Mouse (Mus musculus) lung, embryonic 14.5 days (tissue): ENCODE measurements around the gene Dock10. TPM values are rescaled to one million over a fixed set of nuclear protein-coding genes. Genes with fewer than 3 reads are reported as not detected.

Experiments used
- ATAC-seq: fragments of 200-750 bp; cut with Nextera tagmentation; 2 replicates; pipeline ENCODE4 v1.8.0; 2017; ENCODE audit warnings: mild to moderate bottlenecking, moderate TSS enrichment, moderate library complexity; ENCODE audit not compliant: insufficient read depth
- DNase-seq: peaks from one replicate; pipeline ENCODE4 v3.0.0-alpha.2; 2015
- H3K27ac ChIP-seq: fragments of 300-500 bp; sonication (generic); 2 replicates; pipeline ENCODE4 v1.5.1; 2014; ENCODE audit warnings: low read depth, mild to moderate bottlenecking, moderate library complexity
- H3K27me3 ChIP-seq: fragments of 300-500 bp; sonication (generic); 2 replicates; pipeline ENCODE4 v1.6.1; 2014; ENCODE audit warnings: low read length, control low read depth; ENCODE audit not compliant: insufficient read depth
- H3K36me3 ChIP-seq: fragments of 300-500 bp; sonication (generic); 2 replicates; pipeline ENCODE4 v1.6.1; 2014; ENCODE audit warnings: control low read depth; ENCODE audit not compliant: insufficient read depth
- H3K4me1 ChIP-seq: fragments of 300-500 bp; sonication (generic); 2 replicates; pipeline ENCODE4 v1.6.1; 2014; ENCODE audit warnings: antibody characterized with exemption, control low read depth; ENCODE audit not compliant: insufficient read depth
- H3K4me2 ChIP-seq: fragments of 300-500 bp; sonication (generic); 2 replicates; pipeline ENCODE4 v1.6.1; 2014; ENCODE audit warnings: mild to moderate bottlenecking
- H3K4me3 ChIP-seq: fragments of 300-500 bp; sonication (generic); 2 replicates; pipeline ENCODE4 v1.5.1; 2014; ENCODE audit warnings: low read depth, low read length
- H3K9ac ChIP-seq: fragments of 300-500 bp; sonication (generic); 2 replicates; pipeline ENCODE4 v1.6.1; 2014
- H3K9me3 ChIP-seq: fragments of 300-500 bp; sonication (generic); 2 replicates; pipeline ENCODE4 v1.6.1; 2016; ENCODE audit warnings: low read depth, low read length, control low read depth
- CTCF ChIP-seq: IDR thresholded peaks from 2 replicates; pipeline ENCODE4 v1.5.1; 2016; ENCODE audit warnings: antibody characterized with exemption, low read depth
- WGBS: fragments of 180-500 bp; shearing (Covaris S2); extraction: QIAGEN DNeasy Blood & Tissue Kit; methylation state at CpG from one replicate; pipeline ENCODE4 v1.1.7; 2014; 5-methylcytosine and 5-hydroxymethylcytosine counted together
- polyA plus RNA-seq: library from polyadenylated mRNA; unstranded; fragments of >200 nt; fragmentation: Nextera tagmentation; extraction: Ambion mirVana; gene quantifications from 2 replicates; pipeline ENCODE4 v1.2.1, GENCODE M21; 2014

Dock10 gene
- polyA plus RNA-seq, 1 experiment from 2014 or later, result 4.9 TPM

GRCm38 (mm10) chr1:80576898-80577297 lies 181.4 kb downstream of the Dock10 start:
- 89% methylated on average over 2 of the region's 2 CpGs for WGBS
- ATAC-seq (no peak), DNase-seq (peak; percentile 13)
- H3K9ac ChIP-seq, result no peak overlapping the region
- peak; percentile 44 for TF ChIP-seq CTCF
- H3K4me2 ChIP-seq, result no peak overlapping the region
- no peaks in the 10 kb centered on the region for H3K4me1 ChIP-seq
- no peaks in the 10 kb centered on the region for H3K9me3 ChIP-seq
- no peaks in the 10 kb centered on the region for H3K27me3 ChIP-seq
- no peak overlapping the region for H3K27ac ChIP-seq
- no peak overlapping the region for H3K4me3 ChIP-seq
- H3K36me3 ChIP-seq, result no peaks in the 10 kb centered on the region

- Histone ChIP-seq H3K4me1 (no peaks in the 10 kb centered on the region), H3K27me3 (no peaks in the 10 kb centered on the region), H3K27ac (no peak overlapping the region), H3K4me2 (no peak overlapping the region), H3K9ac (no peak overlapping the region), H3K36me3 (no peaks in the 10 kb centered on the region), H3K9me3 (no peaks in the 10 kb centered on the region), H3K4me3 (no peak overlapping the region)
- DNase-seq, result no peak
- 85% methylated on average over 1 of the region's 1 CpGs for WGBS
- ATAC-seq, result no peak
- no peak for TF ChIP-seq CTCF
Observed at GRCm38 (mm10) chr1:80556446-80556845, 201.9 kb downstream of the Dock10 start.

DNA sequence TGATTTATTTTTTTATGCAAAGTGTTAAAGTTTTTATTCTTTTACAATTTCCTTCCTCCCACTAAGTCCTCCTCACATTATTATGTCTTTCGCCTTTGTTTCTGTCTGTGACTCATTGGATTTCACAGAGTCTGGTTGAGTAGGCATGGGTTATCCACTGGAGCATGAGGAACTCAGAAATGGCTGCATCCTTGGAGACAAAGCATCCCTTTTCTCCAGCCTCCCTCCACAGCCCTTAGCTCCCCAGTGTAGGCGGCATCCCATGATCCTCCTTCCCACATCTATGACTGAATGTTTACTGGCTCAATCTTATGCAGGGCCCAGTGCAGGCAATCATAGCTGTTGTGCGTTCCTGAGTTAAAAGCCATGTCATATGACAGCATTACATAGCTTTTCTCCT lies 216.8 kb downstream of the Dock10 start:
- no peaks in the 10 kb centered on the region for H3K4me1 ChIP-seq
- H3K4me2 ChIP-seq, result no peak overlapping the region
- H3K27ac ChIP-seq, result no peak overlapping the region
- WGBS, result 92% methylated on average over 3 of the region's 3 CpGs
- H3K9me3 ChIP-seq, result no peaks in the 10 kb centered on the region
- no peaks in the 10 kb centered on the region for H3K27me3 ChIP-seq
- H3K9ac ChIP-seq, result no peak overlapping the region
- no peak for TF ChIP-seq CTCF
- H3K4me3 ChIP-seq, result no peak overlapping the region
- DNase-seq, result no peak
- ATAC-seq, result no peak
- no peaks in the 10 kb centered on the region for H3K36me3 ChIP-seq

DNA sequence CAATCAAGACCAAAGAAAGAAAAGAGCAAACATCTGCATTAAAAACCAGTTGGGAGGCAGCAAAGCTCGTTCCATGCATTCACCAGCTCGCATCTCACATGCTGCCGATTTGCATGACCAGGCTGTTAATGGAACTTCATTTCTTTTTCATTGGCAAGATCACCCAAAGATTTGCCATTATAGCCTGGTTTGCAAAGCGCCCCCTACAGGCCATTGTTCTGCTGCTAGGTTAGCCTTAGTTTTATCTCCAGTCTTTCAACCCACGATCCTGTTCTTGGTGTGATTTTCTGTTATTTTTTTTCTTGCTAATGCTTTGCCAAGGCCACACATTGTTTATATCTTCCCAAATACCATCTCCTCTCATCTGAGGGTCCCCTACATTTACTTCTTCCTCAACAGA lies 236.1 kb downstream of the Dock10 start:
- Histone ChIP-seq H3K36me3 (no peaks in the 10 kb centered on the region), H3K9ac (no peak overlapping the region), H3K4me3 (no peak overlapping the region), H3K27ac (no peak overlapping the region), H3K4me1 (no peaks in the 10 kb centered on the region), H3K27me3 (no peaks in the 10 kb centered on the region), H3K9me3 (no peaks in the 10 kb centered on the region), H3K4me2 (no peak overlapping the region)
- ATAC-seq (no peak), DNase-seq (no peak)
- 70% methylated on average over 5 of the region's 5 CpGs for WGBS
- 0 out of 2 replicates have a peak, but pooled peaks have one; percentile 18 for TF ChIP-seq CTCF

GRCm38 (mm10) chr1:80520456-80520855 lies 237.9 kb downstream of the Dock10 start:
- no peaks in the 10 kb centered on the region for H3K9me3 ChIP-seq
- no peaks in the 10 kb centered on the region for H3K4me1 ChIP-seq
- ATAC-seq (no peak), DNase-seq (no peak)
- H3K4me2 ChIP-seq, result no peak overlapping the region
- no peak overlapping the region for H3K4me3 ChIP-seq
- no peaks in the 10 kb centered on the region for H3K36me3 ChIP-seq
- H3K9ac ChIP-seq, result no peak overlapping the region
- 31% methylated on average over 2 of the region's 2 CpGs for WGBS
- no peak overlapping the region for H3K27ac ChIP-seq
- no peak for TF ChIP-seq CTCF
- no peaks in the 10 kb centered on the region for H3K27me3 ChIP-seq

DNA sequence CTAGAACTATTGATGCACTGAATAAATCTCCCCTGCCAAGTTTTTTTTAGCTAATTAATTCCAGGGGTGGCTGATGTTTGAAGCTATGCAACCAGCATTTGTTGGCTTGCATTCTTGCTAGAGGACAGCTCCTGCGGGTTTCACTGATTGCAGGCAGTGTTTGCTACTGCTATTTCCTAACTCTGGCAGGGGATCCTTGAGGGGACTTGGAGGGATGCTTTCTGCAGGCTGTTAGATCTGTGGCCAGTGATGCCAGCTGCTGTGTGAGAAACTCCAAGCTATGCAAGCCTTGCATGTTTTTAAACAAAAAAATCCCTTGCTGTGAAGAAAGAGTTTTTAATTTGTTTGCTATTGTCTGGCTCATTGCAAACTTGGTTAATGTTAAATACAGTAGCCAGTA lies 238.4 kb downstream of the Dock10 start:
- WGBS, result 3% methylated on average over 1 of the region's 1 CpGs
- no peaks in the 10 kb centered on the region for H3K4me1 ChIP-seq
- DNase-seq, result no peak

DNA sequence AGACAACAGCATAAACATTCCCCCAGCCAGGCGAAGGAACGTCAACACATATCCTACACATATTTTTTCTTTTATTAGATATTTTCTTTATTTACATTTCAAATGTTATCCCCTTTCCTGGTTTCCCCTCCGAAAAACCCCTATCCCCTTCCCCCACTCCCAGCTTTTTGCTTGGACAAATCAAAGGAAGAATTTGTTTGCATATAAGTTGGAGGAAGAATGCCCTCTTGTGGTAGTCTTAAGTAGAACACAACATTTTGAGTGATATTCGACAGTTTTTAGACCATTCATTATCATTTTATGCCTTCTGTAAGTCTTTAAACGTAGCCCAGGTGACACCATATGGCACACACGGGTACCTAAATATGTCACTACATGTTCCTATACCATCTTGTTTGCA lies 242.5 kb downstream of the Dock10 start:
- H3K4me1 ChIP-seq, result no peaks in the 10 kb centered on the region
- DNase-seq (peak; percentile 69), ATAC-seq (no peak)
- H3K27me3 ChIP-seq, result no peaks in the 10 kb centered on the region
- 28% methylated on average over 6 of the region's 6 CpGs for WGBS
- no peaks in the 10 kb centered on the region for H3K9me3 ChIP-seq
- H3K36me3 ChIP-seq, result no peaks in the 10 kb centered on the region
- H3K4me3 ChIP-seq, result no peak overlapping the region
- peak; percentile 52 for TF ChIP-seq CTCF
- H3K4me2 ChIP-seq, result no peak overlapping the region
- H3K27ac ChIP-seq, result no peak overlapping the region
- no peak overlapping the region for H3K9ac ChIP-seq

More for the DNA sequence above, 238.4 kb downstream of the Dock10 start:
- H3K4me3 ChIP-seq, result no peak overlapping the region
- H3K9me3 ChIP-seq, result no peaks in the 10 kb centered on the region
- no peaks in the 10 kb centered on the region for H3K36me3 ChIP-seq
- ATAC-seq, result no peak
- no peaks in the 10 kb centered on the region for H3K27me3 ChIP-seq
- TF ChIP-seq CTCF, result no peak
- H3K4me2 ChIP-seq, result no peak overlapping the region
- no peak overlapping the region for H3K9ac ChIP-seq
- H3K27ac ChIP-seq, result no peak overlapping the region
